Mouse (Mus musculus) liver, embryonic 18 days (tissue): ENCODE results near the gene Gm10277. TPM values are rescaled to one million over a fixed set of nuclear protein-coding genes. Genes with fewer than 3 reads are reported as not detected.

Experiments
- polyA plus RNA-seq: library from polyadenylated mRNA; depleted of rRNA; stranded (reverse); fragments of >200 nt; gene quantifications from 2 replicates; pipeline ENCODE4 v1.2.3, GENCODE M21; 2012; rRNA removed

The Gm10277 gene
- not detected in 2 replicates for polyA plus RNA-seq

GRCm38 (mm10) chr11:77787707-77788106 lies at the start of gene Gm10277:
Gene Gm10277, minus strand, starts transcription at chr11:77787747.

GRCm38 (mm10) chr11:77762783-77763672 lies 24.5 kb downstream of the Gm10277 start, which contains the start of gene Myo18a:
Gene Myo18a, plus strand, starts transcription at chr11:77763246.

Other genes starting within 250 kb of the Gm10277 start
- 3.5 and 4.0 TPM in 2 replicates for gene Taok1, start 179.9 kb downstream of the Gm10277 start, polyA plus RNA-seq
- gene Nufip2, start 101.6 kb downstream of the Gm10277 start, polyA plus RNA-seq = 7.7 and 7.9 TPM in 2 replicates
- not detected in 2 replicates for gene Cryba1, start 62.5 kb downstream of the Gm10277 start, polyA plus RNA-seq
- 13.3 and 19.1 TPM in 2 replicates for gene Myo18a, start 24.5 kb downstream of the Gm10277 start, polyA plus RNA-seq
- gene Pipox, start 106.3 kb upstream of the Gm10277 start, polyA plus RNA-seq = 77.0 and 81.9 TPM in 2 replicates
- 0.02 and 0.06 TPM in 2 replicates for gene Sez6, start 143.1 kb upstream of the Gm10277 start, polyA plus RNA-seq
- gene Phf12, start 195.0 kb upstream of the Gm10277 start, polyA plus RNA-seq = 14.3 and 19.0 TPM in 2 replicates
- 4.4 TPM in 2 replicates for gene Dhrs13, start 244.5 kb upstream of the Gm10277 start, polyA plus RNA-seq